Mouse (Mus musculus): Measurements from ENCODE around the gene Snrnp25.

Snrnp25 gene

DNA sequence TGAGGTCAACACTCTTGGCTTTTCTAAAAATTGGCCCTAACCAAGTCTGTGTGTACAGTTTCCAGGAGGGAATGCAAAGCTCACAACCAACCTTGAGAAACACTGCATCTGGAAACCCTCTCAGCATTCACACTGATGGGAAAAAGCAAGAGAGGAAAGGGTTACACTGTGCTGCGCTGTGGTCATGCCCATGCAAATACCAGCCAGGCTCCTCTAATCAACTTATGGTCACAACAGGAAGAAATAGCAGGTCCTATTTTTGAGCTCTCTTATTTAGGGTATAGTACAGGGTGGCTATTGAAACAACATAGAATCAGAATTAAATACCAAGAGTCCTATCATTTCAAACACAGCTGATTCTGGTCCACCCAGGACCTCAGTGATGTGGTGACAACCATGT is 39.4 kb downstream of the Snrnp25 start:
- no peak for DNase-seq (ENCODE audit: low read depth)

DNA sequence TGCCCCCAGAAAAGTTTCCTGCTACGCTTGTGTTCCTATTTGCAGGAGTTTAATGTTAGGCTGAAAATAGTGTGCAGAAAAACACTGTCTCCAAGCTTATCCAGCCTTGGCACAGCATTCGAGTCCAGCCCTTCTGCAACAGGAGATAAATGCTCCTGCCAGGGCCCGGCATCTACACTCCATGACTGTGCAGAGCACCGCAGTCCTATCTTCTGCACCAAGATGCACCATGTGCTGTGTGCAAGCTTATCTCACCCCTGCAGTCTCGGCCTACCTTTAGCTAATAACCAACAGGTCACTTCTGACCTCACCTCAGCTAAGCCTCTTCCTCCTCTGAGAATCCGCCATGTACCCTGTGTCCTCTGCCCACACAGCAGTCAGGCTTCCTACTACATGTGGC is 40.4 kb downstream of the Snrnp25 start:
- DNase-seq (ENCODE audit: low read depth), result no peak

DNA sequence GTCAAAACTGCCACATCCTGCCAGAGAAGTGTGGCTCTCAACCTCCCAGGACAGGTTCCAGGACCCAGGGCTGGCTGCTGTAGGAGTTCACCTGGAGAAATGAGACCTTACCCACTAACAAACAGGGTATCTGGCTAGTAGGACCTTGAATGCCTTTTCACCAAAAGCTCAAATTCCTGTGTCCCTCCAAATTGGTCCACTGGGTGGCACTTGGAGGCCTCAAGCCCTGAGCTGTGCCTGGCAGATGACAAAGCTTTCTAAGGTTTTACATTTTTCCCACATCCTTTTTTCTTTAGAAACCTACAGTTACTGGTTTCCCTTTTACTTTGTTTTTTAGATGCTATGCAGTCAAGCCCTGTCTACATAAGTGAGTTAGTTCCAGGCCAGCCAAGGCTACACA is 41.9 kb downstream of the Snrnp25 start:
- DNase-seq (ENCODE audit: low read depth), result peak; percentile 58

DNA sequence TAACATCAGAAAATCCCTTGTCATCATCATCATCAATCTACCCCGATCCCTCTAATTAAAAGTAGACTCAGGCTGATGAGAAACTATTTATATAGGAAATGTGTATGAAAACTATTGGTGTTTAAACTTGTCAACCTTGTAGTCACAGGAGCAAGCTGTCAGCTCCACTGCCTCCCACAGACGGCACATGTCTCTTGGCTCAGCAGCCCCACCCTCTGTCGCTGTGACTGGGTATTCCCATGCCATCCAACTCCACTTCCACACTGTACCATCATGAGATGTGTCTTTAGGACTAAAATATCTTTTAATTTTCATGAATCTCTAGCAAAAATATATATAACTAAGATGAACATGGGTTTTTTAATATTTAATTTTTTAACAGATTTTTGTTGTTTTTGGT is 43.1 kb downstream of the Snrnp25 start:
- DNase-seq (ENCODE audit: low read depth), result no peak

DNA sequence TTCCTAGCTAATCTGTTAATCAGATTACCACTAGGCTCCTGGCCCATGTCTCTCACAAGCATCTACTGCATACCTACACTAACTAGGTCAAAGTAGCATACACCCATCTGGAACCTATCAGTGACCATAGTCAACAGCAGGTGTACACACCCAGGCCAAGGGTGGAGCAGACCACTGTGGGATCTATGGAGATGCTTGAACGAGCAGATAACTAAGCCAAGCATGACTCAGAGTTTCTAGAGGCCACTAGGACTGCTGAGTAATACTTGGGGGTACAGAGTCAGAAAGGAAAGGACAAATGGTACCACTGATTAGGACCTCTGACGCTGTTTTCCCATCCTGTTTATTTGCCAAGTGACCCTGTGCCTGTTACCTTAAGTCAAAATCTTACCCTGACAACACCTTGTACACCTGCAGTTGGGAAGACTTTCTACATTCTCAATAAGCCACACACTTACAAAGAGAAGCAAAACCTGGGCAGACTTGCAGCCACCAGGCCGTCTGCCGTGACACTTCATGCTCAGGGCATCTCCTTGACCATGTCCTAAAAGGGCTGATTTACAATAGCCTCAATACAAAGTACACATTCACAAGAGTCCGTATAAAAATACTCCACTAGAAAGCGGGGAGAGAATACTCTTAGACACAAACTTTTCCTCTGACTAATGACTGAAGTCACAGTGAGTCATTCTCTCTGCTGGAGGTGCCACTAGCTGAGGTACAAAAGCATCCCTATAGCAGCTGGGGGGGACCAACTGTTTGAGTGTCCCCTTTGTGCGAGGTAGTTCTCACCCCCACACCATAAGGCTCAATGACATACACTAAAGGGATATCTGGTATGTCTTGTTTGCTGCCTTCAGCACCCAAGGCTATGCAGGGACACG is 45.9 kb downstream of the Snrnp25 start:
- peak; percentile 48 for DNase-seq (ENCODE audit: low read depth)

DNA sequence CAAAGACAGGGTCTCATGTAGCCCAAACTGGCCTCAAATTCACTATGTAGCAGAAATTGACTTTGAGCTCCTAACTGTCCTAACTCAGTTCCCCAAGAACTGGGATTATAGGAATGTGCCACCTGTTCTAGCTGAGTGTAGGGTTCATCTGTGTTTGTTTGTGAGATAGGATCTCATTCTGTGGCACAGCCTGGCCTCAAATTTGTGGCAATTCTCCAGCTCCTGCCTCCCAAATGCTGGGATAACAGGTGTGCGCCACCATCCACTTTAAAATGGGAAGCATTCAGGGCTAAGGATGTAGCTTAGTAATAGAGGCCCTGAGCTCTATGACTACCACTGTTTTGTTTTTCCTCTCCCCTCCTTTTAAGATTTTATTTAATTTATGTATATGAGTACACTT is 47.9 kb downstream of the Snrnp25 start:
- no peak for DNase-seq (ENCODE audit: low read depth)

DNA sequence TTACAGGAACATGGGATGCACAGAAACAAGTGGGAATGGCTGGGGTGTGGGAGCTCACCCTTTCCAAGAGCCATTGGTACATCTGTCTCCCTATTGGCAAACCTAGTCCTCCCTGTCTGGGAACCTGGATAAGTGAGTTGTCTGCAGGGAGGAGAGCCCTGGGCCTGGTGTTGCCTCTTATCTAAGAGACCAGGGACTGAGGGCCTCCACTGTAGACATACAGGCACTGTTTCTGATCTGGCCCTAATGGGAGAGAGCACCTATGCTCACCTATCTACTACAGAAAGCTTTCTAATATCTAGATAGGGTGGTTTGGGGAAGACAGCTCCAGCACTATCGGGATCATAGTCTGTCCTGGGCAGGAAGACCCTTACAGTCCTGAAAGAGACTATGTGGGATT is 50.9 kb downstream of the Snrnp25 start:
- no peak for DNase-seq (ENCODE audit: low read depth)

DNA sequence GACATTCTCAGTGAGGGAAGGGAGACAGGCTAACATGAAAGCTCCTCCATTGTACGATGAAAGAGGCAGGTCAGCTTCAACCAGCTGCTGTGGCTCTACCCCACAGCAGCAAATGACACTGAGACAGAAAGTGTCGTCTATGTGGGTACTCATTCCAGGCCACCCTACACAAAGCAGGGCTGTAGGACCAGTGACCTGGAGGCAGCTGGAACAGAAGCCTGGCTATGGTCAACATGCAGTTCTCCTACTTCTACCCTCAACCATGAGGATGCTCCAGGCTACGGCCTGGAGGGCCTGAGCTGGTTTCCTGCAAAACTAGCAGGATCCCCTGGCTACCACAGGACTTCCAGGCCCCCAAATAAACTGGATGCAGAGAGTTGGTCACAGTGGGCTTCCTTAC is 51.4 kb downstream of the Snrnp25 start:
- no peak for DNase-seq (ENCODE audit: low read depth)

Data from NIH3T3 (cell line).